17 mouse cellular contexts compared by ENCODE assay signal in genomic region chr11:103658189-103658588, GRCm38 (mm10). TPM values are rescaled to one million over a fixed set of nuclear protein-coding genes. Genes with fewer than 3 reads are reported as not detected.
"Had no signal": no experiment of that assay in that cellular context is flagged by ENCODE, and none has a peak within 500 bp of the region (broad histone marks: within the 10 kb centered on the region; RNA-seq: fewer than 3 reads in every experiment).

No protein-coding gene starts in this region.

- H3K27ac ChIP-seq: layer of hippocampus, adult 2 months; limb, embryonic 13.5 days; liver, embryonic 14.5 days; stomach, postnatal 0 days had no signal

- H3K4me1 ChIP-seq: limb, embryonic 13.5 days had no signal

- H3K4me3 ChIP-seq: layer of hippocampus, adult 2 months; limb, embryonic 13.5 days had no signal

- H3K36me3 ChIP-seq: limb, embryonic 13.5 days had no signal

- H3K4me2 ChIP-seq: limb, embryonic 13.5 days had no signal

- ATAC-seq: intestine, postnatal 0 days; midbrain, embryonic 16.5 days had no signal

- DNase-seq: kidney, adult 8-10 months; kidney, postnatal 25 days; lung, adult 18-20 months; thymus, adult 18-20 months; thymus, postnatal 14 days had no signal

- H3K9ac ChIP-seq: limb, embryonic 13.5 days; liver, embryonic 14.5 days had no signal

- H3K9me3 ChIP-seq: limb, embryonic 13.5 days had no signal

RNA-seq across cellular contexts. Expression of gene Rprml, which starts 8.8 kb away (rescaled TPM):
- total RNA-seq: liver, adult 2 months had no signal
- polyA plus RNA-seq: kidney, embryonic 16.5 days; liver, adult 2 months; liver, embryonic 14.5 days; lung, embryonic 16.5 days had no signal

RNA-seq across cellular contexts. Expression of gene Lyzl6, which starts 19.5 kb away (rescaled TPM):
- total RNA-seq: layer of hippocampus, adult 2 months; layer of hippocampus, postnatal 14 days; left cerebral cortex, postnatal 36 days; liver, adult 2 months had no signal
- polyA plus RNA-seq: intestine, postnatal 0 days; kidney, embryonic 16.5 days; limb, embryonic 13.5 days; liver, adult 2 months; liver, embryonic 14.5 days; lung, embryonic 16.5 days; midbrain, embryonic 16.5 days; neural tube, embryonic 14.5 days; stomach, postnatal 0 days had no signal

RNA-seq across cellular contexts. Expression of gene Gm884, which starts 37.2 kb away (rescaled TPM):
- total RNA-seq: layer of hippocampus, adult 2 months; layer of hippocampus, postnatal 14 days; liver, adult 2 months had no signal
- polyA plus RNA-seq: intestine, postnatal 0 days; kidney, embryonic 16.5 days; limb, embryonic 13.5 days; liver, adult 2 months; liver, embryonic 14.5 days; lung, embryonic 16.5 days; midbrain, embryonic 16.5 days; neural tube, embryonic 14.5 days; stomach, postnatal 0 days had no signal
